Mouse (Mus musculus) kidney, postnatal 25 days (tissue): ENCODE results near the gene Rab3c.
A peak's percentile ranks its signal among the peaks of the same experiment; 100 is the strongest.

ENCODE experiments used
- DNase-seq, 2 experiments: peaks; one replicate each; pipeline ENCODE4 v3.0.0; 2021; ENCODE audit warnings: mixed read lengths in 2 of 2

The Rab3c gene

DNA sequence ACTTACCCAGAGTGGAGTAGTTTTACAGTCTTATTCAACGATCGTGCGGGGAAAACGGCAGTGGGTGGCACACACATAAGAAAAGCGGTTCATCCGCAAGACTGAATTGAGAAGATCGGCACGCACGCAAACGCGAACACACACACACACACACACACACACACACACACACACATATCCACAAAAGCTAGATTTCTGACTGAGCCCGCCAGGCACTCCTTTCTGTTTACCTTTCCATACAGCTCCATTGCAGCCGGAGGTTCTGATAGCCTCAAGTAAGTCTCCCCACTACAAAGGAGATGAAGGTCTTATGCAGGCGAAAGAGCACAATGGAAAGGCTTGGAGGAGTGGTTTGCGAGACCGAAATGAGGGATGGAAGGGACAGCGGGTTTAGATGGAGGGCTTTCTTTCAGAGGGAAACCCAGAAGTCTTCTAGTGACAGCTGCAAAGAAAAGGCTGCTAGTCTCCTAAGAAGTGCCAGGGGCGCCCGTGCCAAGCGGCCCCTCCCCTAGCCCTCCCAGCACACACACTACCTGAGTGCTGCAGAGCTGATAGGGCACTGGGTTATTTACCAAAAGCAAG lies at the start of gene Rab3c:
Rab3c (minus strand) TSS at position 434 of the 582 bp plus-strand sequence.
- DNase-seq, result no peak

DNA sequence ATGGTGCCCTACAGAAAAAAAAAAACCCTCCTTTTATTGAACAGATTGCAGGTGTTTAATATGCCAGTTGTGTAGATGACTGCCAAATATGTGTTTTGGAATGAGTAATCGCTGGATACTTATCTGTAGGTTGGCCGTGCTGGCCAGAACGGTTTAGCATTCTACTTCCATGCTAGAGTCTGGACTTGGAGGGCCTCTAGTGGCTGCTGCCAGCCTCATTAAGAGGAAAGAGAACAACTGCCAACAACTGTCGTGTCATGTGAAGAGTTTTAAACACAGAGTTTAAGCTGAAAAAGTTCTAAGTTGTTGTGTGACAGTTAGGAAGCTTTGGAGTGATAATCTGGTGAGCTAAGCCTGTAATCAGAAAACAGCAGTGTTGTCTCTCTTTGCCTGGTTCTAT lies 38.0 kb upstream of the Rab3c start:
- no peak for DNase-seq

- DNase-seq, result no peak
Observed at GRCm38 (mm10) chr13:110307188-110307587, 26.4 kb upstream of the Rab3c start.

DNA sequence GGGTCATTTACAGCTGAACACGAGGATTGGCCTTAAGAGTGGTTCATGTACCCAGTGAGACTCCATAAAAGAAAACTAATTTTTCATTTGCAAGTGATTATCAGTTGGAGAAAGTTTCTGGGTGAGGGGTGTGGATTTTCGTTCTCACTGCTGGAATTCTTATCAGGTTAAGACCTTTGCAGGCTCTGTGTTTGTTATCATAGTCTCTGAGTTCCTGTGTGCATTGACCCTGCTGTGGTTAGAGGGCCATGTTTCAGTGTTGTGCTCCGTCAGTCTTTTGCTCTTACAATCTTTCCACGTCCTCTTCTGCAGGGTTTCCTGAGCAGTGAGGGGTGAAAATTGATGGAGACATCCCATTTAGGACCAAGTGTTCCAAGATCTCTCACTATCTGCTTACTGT lies 16.3 kb upstream of the Rab3c start:
- DNase-seq, result no peak

DNA sequence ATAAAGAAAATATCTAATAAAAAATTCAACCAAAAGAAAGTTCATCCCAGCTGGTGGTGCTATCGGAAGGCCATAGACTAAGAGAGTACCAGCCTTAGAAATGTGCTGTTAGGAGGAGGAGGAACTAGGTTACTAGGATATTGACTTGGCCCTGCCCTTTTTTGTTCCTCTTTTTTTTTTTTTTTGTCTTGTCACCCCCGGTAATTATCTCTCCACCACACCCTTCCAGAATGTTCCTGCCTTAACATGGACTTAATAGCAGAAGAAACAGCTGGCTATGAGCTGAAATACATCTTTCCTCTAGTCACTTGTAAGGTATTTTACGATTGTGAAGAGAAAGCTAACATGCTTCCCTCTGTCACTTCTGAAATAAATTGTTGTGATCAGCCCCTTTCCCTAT lies 7.7 kb upstream of the Rab3c start:
- no peak for DNase-seq

GRCm38 (mm10) chr13:110283781-110284180 lies 3.0 kb upstream of the Rab3c start:
- no peak for DNase-seq

DNA sequence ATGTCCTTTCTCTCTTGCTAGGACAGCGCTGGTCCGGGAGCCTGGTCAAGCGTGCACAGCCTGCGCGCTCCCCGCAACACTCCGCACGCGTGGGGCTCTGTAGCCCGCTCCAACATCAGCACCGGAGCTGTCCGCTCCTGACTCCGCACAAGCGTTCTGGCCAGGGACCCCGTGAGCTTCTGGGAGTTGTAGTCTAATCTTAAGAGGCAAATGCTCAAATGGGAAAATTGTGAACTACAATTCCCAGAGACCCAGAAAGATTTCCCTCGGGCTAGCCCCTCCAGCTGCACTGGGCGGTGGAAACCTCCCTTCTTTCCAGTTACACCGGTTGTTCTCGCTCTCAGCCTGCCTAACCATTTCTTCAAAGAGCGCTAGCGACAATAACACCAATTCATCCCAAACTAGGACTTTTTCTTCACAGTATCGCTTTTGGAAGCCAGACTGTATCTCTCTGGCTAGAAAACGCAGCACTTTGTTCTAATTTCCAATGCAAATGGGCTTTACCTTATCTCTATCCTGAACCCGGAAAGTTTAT lies 701 bp downstream of the Rab3c start:
- DNase-seq, result peak; percentile 35 to 51

- DNase-seq, result no peak
Observed at GRCm38 (mm10) chr13:110278976-110279736, 1.6 kb downstream of the Rab3c start.

DNA sequence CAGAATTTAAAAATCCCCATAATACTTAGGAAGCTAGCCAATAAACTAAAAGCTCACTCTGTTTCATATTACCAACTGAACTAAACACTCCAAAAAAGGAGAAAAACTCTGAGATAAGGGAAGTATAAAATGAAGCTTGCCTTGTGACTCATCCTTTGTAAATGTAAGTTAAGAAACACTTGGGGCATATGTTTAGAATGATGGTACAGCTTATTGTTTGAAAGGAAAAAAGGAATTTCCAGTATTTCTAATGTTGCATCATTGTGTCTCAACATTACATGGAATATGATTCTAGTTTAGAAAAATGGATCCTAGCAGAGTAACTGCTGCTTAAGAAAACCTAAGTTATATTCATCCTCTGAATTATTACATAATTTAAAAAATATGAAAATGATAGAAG lies 3.1 kb downstream of the Rab3c start:
- no peak for DNase-seq

DNA sequence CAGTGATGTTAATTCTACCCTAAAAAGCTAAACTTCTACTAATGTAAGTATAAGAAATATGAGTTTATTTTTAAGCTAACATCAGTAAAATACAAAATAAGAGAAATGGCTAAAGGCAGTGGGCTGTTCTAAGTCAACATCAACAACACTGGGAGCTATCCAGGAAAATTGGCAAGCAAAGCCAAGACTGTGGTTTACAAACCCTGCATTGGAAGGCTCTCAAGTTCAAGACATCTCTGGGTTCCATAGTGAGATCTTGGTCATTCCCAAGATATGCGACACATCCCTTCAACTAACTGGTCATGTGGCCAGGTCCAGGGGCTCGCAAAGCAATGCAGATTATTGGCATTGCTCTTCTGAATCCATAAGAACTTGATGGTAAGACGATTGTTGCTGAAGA lies 5.3 kb downstream of the Rab3c start:
- DNase-seq, result no peak

DNA sequence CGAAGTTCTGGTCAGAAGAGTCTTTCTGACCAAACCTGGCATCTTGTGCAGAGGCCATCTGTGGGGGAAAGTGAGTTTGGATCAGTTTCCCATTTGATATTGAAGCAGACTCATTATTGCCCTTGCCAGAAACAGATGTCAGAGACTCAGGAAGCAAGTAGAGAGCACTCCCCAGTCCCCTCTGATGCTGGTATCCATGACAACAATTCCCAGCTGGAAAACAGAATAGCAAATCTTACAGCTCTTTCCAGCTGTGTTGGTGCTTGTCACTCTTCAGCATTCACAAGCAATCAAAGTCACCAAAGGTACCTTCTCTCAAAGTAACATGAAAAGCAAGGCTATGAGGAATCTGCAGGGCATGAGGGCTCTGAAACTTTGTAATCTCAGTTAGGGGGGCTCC lies 20.1 kb downstream of the Rab3c start:
- no peak for DNase-seq

- no peak for DNase-seq
Observed at GRCm38 (mm10) chr13:110251453-110251852, 29.3 kb downstream of the Rab3c start.

GRCm38 (mm10) chr13:110248481-110248880 lies 32.3 kb downstream of the Rab3c start:
- no peak for DNase-seq

GRCm38 (mm10) chr13:110238970-110239369 lies 41.8 kb downstream of the Rab3c start:
- DNase-seq, result no peak

DNA sequence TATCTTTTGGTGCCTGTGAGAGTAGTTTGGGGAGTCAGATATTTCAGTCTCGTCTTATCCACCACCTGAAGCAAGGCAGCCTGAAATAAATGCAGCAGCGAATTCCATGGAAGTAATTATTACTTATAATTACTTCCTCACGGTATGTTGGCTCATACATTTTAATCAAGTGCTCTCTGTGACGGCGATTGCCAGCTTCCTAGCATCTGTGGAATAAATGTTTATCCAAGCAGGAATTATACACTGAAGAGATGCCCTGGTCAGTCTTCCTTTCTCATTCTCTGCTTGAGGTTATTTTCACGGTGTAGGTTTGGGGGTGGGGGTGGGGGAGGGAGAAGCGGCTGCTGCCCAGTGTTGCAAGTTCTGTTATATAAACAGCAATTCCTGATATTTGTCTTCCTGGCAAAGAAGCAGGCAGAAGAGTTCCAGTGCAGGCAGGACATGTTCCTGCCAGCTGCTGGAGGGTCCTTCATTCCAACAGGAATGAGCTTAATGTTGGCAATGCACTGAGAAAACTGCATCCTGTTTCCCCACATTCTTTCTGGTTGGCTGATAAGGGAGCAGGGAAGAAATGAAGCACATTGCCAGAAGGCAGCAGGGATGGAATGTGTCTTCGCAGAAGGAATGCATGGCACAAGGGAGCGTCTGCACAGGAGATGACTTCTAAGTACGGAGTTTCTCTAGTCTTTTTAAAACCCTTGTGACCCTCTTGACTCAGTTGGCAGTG lies 43.4 kb downstream of the Rab3c start:
- no peak for DNase-seq

GRCm38 (mm10) chr13:110233364-110233763 lies 47.4 kb downstream of the Rab3c start:
- DNase-seq, result no peak

DNA sequence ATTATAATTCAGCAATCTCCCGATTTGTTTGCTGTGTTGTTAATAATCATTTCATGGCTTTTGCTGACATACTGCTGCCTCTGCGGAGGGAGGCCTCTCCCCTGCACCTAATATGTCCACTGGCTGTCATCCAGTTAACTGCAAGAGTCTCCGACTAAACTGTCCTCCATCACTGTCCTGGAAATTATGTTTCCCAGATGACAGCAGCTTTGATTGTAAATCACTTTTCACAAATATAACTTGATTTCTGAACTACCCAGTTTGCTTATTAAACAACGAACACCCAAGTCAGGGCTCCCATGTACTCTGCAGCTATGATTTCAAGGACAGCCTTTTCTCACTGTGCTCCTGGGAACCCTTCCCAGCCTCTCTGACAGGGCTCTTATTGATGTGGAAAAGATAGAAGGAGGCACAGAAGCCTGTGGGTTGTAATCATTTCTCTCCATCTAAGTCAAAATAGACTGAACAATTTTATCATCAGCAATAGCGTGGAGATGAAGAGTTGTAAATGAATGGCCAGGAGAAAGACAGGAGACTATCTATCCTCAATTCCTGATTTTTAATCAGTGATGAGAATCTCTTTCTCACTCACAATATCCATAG lies 49.6 kb downstream of the Rab3c start:
- no peak for DNase-seq

GRCm38 (mm10) chr13:110230046-110230445 lies 50.8 kb downstream of the Rab3c start:
- DNase-seq, result no peak

DNA sequence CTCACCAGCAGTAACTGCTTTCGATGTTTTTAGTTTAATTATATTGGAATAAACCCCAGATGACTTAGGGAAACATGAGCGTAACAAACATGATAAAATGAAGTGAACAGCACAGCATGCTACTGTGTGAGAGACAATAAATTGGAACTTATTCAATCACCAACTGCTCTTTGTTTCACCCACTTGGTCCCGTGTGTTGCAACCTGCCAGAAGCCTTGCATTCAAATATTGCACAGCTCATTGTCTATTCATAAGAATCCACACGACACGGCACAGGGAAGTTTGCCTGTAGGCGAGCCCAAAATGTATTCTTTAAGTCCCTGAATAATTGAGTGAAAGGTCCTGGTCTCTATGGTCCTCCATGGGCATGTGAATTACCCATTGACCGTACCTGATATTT lies 61.6 kb downstream of the Rab3c start:
- no peak for DNase-seq

DNA sequence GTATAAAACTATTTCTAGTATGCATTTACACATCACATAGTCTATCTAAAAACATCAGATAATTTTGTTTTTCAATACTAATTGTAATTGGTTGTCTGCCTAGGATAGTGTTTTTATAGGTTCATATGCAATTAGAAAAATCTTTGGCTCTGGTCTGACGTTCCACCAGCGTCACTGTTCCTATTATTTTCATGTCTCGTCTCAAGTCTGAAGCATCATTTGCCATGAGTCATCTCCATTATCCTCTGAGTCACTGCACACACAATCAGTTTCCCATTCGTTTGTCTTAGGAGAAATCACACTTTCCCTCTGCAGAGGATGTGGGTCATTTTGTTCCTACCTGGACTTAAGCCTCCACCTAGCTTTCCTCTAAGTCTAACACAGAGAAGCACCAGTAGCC lies 62.3 kb downstream of the Rab3c start:
- no peak for DNase-seq

DNA sequence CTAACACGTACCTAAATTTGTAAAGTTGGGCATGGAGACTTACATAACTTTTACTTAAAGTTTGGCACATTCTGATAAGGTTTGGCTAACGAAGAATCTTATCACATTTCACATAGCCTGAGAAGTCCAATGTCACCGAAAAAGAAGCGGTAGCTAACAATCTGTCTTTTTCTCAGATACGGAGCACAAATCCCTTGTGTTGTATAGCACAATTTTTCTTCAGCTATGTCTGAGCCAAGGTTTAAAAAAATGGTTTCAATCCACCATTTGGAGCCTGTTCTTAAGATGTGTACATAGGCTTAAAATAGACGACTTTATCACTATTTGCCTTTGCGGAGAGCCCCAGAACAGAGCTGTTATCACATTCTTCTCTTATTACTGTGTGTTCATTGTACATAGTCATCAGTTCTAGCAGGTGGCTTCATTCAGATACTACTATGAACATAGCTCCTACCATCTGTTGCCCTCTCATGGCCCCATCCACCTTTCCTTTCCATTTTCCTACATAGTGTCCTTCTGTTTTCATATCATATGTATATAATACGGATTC lies 69.2 kb downstream of the Rab3c start:
- DNase-seq, result no peak

DNA sequence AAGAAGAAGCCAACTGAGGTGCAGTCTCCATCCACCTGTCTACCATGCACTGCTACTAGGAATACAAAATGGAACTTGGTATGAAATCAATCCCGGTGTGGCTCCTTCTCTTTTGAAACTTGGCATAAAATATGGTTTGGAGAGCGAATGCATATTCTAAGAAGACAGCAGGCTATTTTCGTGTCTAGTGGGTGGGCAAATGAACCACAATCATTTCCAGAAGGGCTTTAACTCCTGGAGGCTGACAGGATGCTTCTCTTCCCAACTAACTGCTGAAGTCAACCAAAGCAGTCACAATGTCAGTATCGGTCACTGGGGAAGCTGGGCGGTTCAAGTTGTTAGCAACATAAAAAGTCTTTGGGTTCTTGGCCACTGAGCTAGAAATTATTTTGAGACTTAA lies 81.9 kb downstream of the Rab3c start:
- DNase-seq, result no peak

- no peak for DNase-seq
Observed at GRCm38 (mm10) chr13:110190039-110190438, 90.8 kb downstream of the Rab3c start.
